Mouse (Mus musculus) intestine, postnatal 0 days (tissue): ENCODE data around the gene Pla2g4d. TPM values are rescaled to one million over a fixed set of nuclear protein-coding genes. Genes with fewer than 3 reads are reported as not detected.
A peak's percentile ranks its signal among the peaks of the same experiment; 100 is the strongest.

Experiments used
- ATAC-seq: fragments of 200-750 bp; cut with Nextera tagmentation; 2 replicates; pipeline ENCODE4 v1.8.0; 2017; ENCODE audit warnings: mild to moderate bottlenecking, moderate TSS enrichment, moderate library complexity
- H3K27ac ChIP-seq: fragments of 300-500 bp; sonication (generic); 2 replicates; pipeline ENCODE4 v1.5.1; 2014; ENCODE audit warnings: mild to moderate bottlenecking, low read depth, low read length, moderate library complexity
- H3K27me3 ChIP-seq: fragments of 300-500 bp; sonication (generic); replicated peaks from 2 replicates; pipeline ENCODE4 v1.6.1; 2014; ENCODE audit warnings: low read length, mixed read lengths; ENCODE audit not compliant: control insufficient read depth, insufficient read depth
- H3K36me3 ChIP-seq: fragments of 300-500 bp; sonication (generic); 2 replicates; pipeline ENCODE4 v1.6.1; 2014; ENCODE audit warnings: mild to moderate bottlenecking, moderate library complexity; ENCODE audit not compliant: control insufficient read depth, insufficient read depth
- H3K4me1 ChIP-seq: fragments of 300-500 bp; sonication (generic); replicated peaks from 2 replicates; pipeline ENCODE4 v1.6.1; 2014; ENCODE audit warnings: antibody characterized with exemption, low read length, mixed read lengths; ENCODE audit not compliant: control insufficient read depth, insufficient read depth
- H3K4me2 ChIP-seq: fragments of 300-500 bp; sonication (generic); replicated peaks from 2 replicates; pipeline ENCODE4 v1.6.1; 2014; ENCODE audit warnings: low read depth, mild to moderate bottlenecking, moderate library complexity
- H3K4me3 ChIP-seq: fragments of 300-500 bp; sonication (generic); 2 replicates; pipeline ENCODE4 v1.5.1; 2014; ENCODE audit warnings: low read depth, low read length
- H3K9ac ChIP-seq: fragments of 300-500 bp; sonication (generic); 2 replicates; pipeline ENCODE4 v1.6.1; 2014; ENCODE audit warnings: mild to moderate bottlenecking, low read depth, low read length
- H3K9me3 ChIP-seq: fragments of 300-500 bp; sonication (generic); 2 replicates; pipeline ENCODE4 v1.6.1; 2016; ENCODE audit warnings: mixed run types; ENCODE audit not compliant: control insufficient read depth
- CTCF ChIP-seq: sonication (generic); IDR thresholded peaks from 2 replicates; pipeline ENCODE4 v1.5.1; 2016; ENCODE audit warnings: low read depth, mild to moderate bottlenecking, control low read depth, antibody characterized with exemption, moderate library complexity
- WGBS: fragments of 180-500 bp; shearing (Covaris S2); extraction: QIAGEN DNeasy Blood & Tissue Kit; methylation state at CpG from one replicate; pipeline ENCODE4 v1.1.7; 2014; 5-methylcytosine and 5-hydroxymethylcytosine counted together
- polyA plus RNA-seq: library from polyadenylated mRNA; unstranded; fragments of >200 nt; fragmentation: Nextera tagmentation; extraction: Ambion mirVana; gene quantifications from 2 replicates; pipeline ENCODE4 v1.2.1, GENCODE M21; 2015

Pla2g4d gene
- polyA plus RNA-seq: 0.17 and 0.20 TPM in 2 replicates

- no peaks in the 10 kb centered on the region for H3K4me1 ChIP-seq
- H3K9ac ChIP-seq: no peak within 1 kb of the TSS
- TF ChIP-seq CTCF: no peak
- no peaks in the 10 kb centered on the region for H3K36me3 ChIP-seq
- no peak within 1 kb of the TSS for H3K4me3 ChIP-seq
- no peak within 1 kb of the TSS for H3K4me2 ChIP-seq
- no peaks in the 10 kb centered on the region for H3K27me3 ChIP-seq
- H3K27ac ChIP-seq: no peak within 1 kb of the TSS
- no peak for ATAC-seq
- WGBS: 69% methylated on average over 5 of the region's 5 CpGs
- no peaks in the 10 kb centered on the region for H3K9me3 ChIP-seq
Observed at GRCm38 (mm10) chr2:120288995-120289394, at the start of gene Pla2g4d. Gene Pla2g4d (minus strand): TSS chr2:120289197.

- no peak overlapping the region for H3K9ac ChIP-seq
- no peak overlapping the region for H3K4me3 ChIP-seq
- no peak overlapping the region for H3K27ac ChIP-seq
- H3K36me3 ChIP-seq: peaks cover 73% of the 10 kb centered on the region
- peak; percentile 63 for TF ChIP-seq CTCF
- WGBS: 42% methylated on average over 2 of the region's 2 CpGs
- no peaks in the 10 kb centered on the region for H3K27me3 ChIP-seq
- H3K4me1 ChIP-seq: no peaks in the 10 kb centered on the region
- no peak overlapping the region for H3K4me2 ChIP-seq
- H3K9me3 ChIP-seq: no peaks in the 10 kb centered on the region
- ATAC-seq: peak; percentile 38; the same call in 1 of the 2 replicates
Observed at GRCm38 (mm10) chr2:120337886-120338285, 48.9 kb upstream of the Pla2g4d start.

- Histone ChIP-seq H3K27me3 (no peaks in the 10 kb centered on the region), H3K4me1 (no peaks in the 10 kb centered on the region), H3K4me3 (no peak overlapping the region), H3K36me3 (peaks cover 77% of the 10 kb centered on the region), H3K27ac (no peak overlapping the region), H3K9ac (no peak overlapping the region), H3K4me2 (no peak overlapping the region), H3K9me3 (no peaks in the 10 kb centered on the region)
- 79% methylated on average over 4 of the region's 4 CpGs for WGBS
- TF ChIP-seq CTCF: no peak
- no peak for ATAC-seq
Observed at GRCm38 (mm10) chr2:120331575-120331974, 42.6 kb upstream of the Pla2g4d start.

GRCm38 (mm10) chr2:120315077-120315476, 26.1 kb upstream of the Pla2g4d start:
- H3K4me1 ChIP-seq: no peaks in the 10 kb centered on the region; the same call in 1 of the 2 replicates
- no peaks in the 10 kb centered on the region for H3K27me3 ChIP-seq
- H3K36me3 ChIP-seq: peaks cover 37% of the 10 kb centered on the region
- no peak overlapping the region for H3K4me2 ChIP-seq
- H3K27ac ChIP-seq: no peak overlapping the region
- ATAC-seq: peak; percentile 42; the same call in 1 of the 2 replicates
- H3K9ac ChIP-seq: no peak overlapping the region
- no peak for TF ChIP-seq CTCF
- 49% methylated on average over 4 of the region's 4 CpGs for WGBS
- H3K4me3 ChIP-seq: no peak overlapping the region
- no peaks in the 10 kb centered on the region for H3K9me3 ChIP-seq

GRCm38 (mm10) chr2:120314487-120314886, 25.5 kb upstream of the Pla2g4d start:
- H3K4me3 ChIP-seq: no peak overlapping the region
- 66% methylated on average over 4 of the region's 4 CpGs for WGBS
- no peaks in the 10 kb centered on the region for H3K9me3 ChIP-seq
- H3K4me2 ChIP-seq: no peak overlapping the region
- TF ChIP-seq CTCF: no peak
- ATAC-seq: no peak; the same call in 1 of the 2 replicates
- peaks cover 34% of the 10 kb centered on the region for H3K36me3 ChIP-seq
- H3K27ac ChIP-seq: no peak overlapping the region
- no peaks in the 10 kb centered on the region; the same call in 1 of the 2 replicates for H3K4me1 ChIP-seq
- no peaks in the 10 kb centered on the region for H3K27me3 ChIP-seq
- H3K9ac ChIP-seq: no peak overlapping the region

GRCm38 (mm10) chr2:120313976-120314375, 25.0 kb upstream of the Pla2g4d start, which contains the start of gene Pla2g4f:
Gene Pla2g4f (minus strand): TSS chr2:120314165.
- H3K9ac ChIP-seq: no peak within 1 kb of the TSS
- no peaks in the 10 kb centered on the region; the same call in 1 of the 2 replicates for H3K4me1 ChIP-seq
- H3K4me3 ChIP-seq: no peak within 1 kb of the TSS
- no peak for ATAC-seq
- peaks cover 29% of the 10 kb centered on the region for H3K36me3 ChIP-seq
- no peaks in the 10 kb centered on the region for H3K9me3 ChIP-seq
- no peaks in the 10 kb centered on the region for H3K27me3 ChIP-seq
- WGBS: 35% methylated on average over 3 of the region's 3 CpGs
- H3K27ac ChIP-seq: no peak within 1 kb of the TSS; the same call in 1 of the 2 replicates
- H3K4me2 ChIP-seq: no peak within 1 kb of the TSS
- no peak for TF ChIP-seq CTCF
